Mouse (Mus musculus) T-helper 2 cell (primary cell): ENCODE results near the gene Pno1.
"Not testable (repeated sequence)": the region's sequence is repeated elsewhere in the genome, so short reads cannot be mapped to it uniquely, and the experiment has no call there.

Experiments used
- in situ Hi-C: fragments of 300-600 bp; cut with MboI, MseI; formaldehyde crosslinking; loops from one replicate; pipeline ENCODE4 v1.15.1; 2025; ENCODE audit warnings: high pct_unique_total_duplicates

Gene Pno1

DNA sequence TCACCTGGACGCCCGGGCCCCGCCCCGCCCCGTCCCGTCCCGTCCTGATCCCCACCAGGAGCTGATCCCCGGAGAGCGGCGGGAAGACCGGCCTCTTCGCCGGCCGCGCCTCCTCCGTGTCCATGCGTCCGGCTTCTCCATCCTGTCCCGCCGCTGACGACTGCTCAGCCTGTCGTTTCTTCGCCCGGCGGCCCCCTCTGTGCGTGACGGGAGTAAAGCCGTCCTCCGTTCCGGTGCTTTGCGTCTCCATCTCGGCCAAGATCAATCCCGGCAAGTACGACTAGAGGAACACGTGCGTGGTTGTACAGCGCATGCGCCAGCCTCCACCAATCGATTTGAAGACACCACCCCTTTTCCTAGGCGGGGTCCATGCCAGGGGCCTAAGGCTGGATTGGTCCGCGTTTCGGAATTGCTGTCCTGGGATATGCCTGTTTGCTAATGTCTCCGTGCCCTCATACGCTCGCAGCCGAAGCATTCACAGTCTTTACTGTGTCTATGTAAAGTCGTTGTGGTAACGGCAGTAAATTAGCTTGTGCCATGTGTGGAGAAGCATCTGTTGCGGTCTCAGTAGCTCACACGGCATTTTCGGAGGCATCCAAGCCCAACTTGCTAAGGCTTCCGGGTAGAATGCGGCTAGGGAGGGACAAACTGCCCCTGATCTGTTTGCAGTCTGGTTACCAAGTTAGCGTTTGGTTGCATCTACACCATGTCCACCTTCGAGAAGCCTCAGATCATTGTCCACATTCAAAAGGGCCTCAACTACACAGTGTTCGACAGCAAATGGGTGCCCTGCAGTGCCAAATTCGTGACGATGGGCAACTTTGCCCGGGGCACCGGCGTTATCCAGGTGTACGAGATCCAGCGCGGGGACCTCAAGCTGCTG, at the start of gene Pno1:
Pno1 (minus strand) TSS at position 311 of the 883 bp plus-strand sequence.
- in situ Hi-C loops, result loop anchor here (5.0 kb wide), 1 partner anchor 209 kb away; no protein-coding TSS in a partner anchor

DNA sequence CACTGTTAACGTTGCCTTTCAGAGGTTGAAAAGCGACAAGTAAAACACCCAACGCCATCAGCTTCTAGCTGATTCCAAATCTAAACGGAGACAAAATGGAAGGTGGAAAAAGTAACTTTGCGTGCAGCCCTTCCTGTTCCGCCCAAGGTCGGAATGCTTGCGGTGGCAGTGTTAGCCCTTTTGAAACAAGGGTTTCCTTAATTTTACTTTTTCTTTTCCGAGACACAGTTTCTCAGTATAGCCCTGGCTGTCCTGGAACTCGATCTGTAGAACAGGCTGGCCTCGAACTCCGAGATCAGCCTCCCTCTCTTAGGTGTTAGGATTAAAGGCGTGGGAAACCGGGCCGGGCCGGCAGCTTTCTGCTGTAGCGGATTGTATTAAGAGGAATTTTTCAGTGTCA, 46.5 kb upstream of the Pno1 start:
- in situ Hi-C loops, result loop anchor here (25.0 kb wide), 1 partner anchor 746 kb away; the partner anchor contains the start of gene Sec61g

DNA sequence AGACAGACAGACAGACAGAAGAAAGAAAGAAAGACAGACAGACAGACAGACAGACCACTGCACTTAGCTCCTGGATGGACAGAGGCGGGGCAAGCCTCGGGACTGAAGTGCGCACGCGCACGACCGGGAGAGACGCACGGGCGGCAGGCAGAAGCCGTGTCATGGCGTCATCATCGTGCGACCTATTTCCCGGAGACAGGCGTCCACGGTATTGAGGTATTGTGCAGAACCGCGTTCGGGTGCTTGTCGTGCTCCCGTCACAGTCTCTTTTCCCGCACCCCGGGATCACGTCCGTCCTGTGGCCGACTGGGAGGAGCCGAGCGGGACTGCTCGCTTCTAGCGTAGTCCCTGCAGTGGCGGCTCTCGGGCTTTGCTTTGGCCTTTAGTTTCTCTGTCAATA, 46.1 kb upstream of the Pno1 start, which contains the start of gene C1d:
C1d (plus strand) TSS at position 137 of the 400 bp plus-strand sequence.
- in situ Hi-C loops, result loop anchor here (25.0 kb wide), 1 partner anchor 745 kb away; the partner anchor contains the start of gene Sec61g

DNA sequence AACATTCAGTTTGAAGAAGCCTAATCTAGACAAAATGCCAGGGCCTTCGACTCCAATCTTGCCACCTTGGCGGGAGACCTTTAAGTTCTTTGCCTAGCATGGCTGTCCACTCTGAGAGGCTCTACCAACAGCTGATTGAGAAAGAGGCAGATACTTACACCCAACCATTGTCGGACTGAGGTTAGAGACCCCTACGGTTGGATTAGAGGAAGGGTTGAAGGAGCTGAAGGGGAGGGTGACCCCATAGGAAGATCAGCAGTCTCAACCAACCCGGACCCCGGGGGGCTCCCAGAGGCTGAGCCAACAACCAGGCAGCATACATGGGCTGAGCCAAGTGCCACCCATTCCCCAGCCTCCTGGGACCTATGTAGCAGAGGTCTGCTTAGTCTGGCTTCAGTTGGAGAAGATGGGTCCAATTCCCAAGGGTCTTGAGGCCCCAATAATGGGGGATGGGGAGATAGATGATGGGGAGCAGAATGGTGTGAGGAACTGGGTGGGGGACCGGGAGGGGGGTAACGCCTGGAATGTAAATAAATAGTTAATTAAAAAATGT, 45.5 kb upstream of the Pno1 start:
- in situ Hi-C loops, result loop anchor here (25.0 kb wide), 1 partner anchor 745 kb away; the partner anchor contains the start of gene Sec61g

DNA sequence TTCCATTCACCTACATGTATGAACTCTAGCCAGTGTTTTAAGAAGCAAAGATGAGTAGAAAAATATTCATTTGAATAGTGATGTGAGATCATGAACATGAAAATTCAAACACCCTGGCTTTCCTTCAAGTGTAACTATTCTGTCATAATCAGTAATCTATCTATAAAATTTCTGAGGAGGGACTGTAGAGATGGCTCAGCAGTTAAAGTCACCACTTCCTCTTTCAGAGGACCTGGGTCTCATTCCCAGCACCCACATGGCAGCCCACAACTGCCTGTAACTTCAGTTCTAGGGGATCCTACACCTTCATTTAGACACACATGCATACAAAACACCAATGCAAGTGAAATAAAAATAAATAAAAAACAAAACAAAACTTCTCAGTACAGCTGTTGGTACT, 37.3 kb upstream of the Pno1 start:
- in situ Hi-C loops, result no loop called here

DNA sequence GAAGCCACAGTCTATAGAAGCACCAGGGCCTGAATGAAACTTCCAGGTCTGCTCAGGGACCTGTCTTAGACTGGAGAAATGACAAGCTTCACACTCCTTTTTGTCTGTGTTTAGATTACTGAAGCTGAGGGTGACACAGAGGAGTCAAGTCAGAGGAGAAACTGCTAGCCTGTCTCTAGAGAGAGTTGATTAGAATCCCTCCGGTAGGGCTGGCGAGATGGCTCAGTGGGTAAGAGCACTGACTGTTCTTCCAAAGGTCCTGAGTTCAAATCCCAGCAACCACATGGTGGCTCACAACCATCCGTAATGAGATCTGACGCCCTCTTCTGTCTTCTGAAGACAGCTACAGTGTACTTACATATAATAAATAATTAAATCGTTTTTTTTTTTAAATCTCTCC, 27.2 kb upstream of the Pno1 start:
- in situ Hi-C loops, result not testable (repeated sequence)

DNA sequence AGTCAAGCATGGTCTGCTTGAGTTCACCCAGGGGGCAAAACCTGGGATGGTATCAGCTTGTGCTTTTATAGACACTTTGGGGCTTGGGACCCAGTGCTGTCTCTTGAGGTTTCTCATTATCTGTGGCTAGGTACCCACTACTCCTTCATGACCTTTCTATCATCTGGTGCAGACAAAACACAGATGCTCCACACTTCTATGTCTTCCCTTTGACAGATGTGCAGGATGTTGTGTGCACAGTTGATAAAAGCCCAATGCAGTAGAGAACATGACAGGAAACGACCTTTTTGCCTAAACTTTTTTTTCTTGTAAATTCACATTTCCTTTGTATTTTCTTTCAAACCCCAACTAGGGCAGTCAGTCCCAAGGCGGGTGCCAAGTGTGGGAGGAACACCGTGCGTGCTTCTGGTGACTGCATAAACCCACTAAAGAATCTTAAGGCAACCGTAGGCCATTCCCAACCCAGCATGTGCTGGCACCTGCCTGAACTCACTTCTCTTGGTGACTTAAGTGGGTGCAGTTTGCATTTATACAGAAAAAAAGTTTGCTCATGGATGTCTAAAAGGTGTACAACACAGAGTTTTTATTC, 25.2 kb upstream of the Pno1 start:
- in situ Hi-C loops, result no loop called here

DNA sequence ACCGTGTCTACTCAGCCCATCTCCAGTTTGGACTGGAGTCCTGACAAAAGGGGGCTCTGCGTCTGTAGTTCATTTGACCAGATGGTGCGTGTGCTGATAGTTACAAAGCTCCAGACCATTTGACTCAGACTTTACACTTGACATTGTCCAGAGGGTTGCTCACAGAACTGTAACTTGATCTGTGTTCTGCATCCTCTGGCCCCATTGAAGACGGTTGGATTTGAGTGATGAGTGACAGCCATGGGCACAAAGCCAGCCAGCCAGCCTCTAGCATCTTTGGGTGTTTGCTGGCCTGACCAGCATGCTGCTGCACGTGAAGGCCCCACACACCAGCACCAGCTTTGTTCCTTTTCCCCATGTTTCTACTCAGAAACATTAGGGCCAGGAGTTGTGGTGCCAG, 21.4 kb upstream of the Pno1 start:
- in situ Hi-C loops, result no loop called here

DNA sequence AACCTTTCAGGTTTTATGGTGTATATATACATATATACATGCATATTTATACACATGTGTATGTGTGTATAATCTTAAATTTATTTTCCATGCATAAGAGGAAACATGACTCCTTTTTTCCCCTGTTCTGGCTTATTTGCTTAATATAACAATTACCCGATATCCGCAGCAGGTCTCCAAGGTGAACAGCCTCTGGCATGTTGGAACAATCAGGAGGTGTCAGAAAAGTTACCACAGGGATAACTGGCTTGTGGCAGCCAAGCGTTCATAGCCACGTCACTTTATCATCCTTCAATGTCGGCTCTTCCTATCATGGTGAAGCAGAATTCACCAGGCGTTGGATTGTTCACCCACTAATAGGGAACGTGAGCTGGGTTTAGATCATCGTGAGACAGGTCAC, 9.8 kb upstream of the Pno1 start:
- in situ Hi-C loops, result no loop called here

DNA sequence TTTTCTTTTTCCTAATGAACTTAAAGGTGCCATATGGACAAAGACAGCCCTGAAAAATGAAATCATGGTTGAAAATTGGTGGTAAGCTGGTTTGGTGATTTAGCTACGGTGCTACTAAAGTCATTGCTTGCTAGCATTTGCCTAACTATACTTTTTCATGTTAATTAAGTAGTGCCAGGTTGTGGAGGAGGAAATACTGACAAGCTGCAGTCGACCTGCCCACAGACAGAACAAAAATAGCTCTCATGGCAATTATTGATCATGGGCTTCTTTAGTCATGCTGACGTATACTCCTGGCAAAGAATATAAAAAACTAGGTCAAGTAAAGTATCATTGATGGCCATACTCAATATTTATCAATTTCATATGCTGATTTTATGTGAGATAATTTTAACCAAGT, 4.1 kb upstream of the Pno1 start:
- in situ Hi-C loops, result no loop called here

GRCm38 (mm10) chr11:17212903-17213509, 1.6 kb upstream of the Pno1 start:
- in situ Hi-C loops, result loop anchor here (5.0 kb wide), 1 partner anchor 211 kb away; no protein-coding TSS in a partner anchor

DNA sequence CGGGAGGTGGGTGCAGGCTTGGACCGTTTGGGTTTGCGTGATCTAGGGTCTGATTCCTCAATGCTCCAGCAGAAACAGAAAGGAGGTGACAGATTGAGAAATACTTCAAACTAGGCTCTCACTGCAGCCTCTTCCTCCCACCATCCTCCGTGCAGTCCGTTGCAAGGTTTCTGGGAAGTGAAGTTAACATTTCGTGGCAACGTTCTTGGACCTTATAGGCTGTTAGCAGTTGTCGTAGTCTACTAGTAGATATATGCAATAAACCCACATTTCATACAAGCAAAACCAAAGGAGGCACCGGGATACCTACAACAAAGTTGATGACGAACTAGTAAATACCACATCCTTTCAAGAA, 750 bp upstream of the Pno1 start:
- in situ Hi-C loops, result loop anchor here (5.0 kb wide), 1 partner anchor 210 kb away; no protein-coding TSS in a partner anchor

DNA sequence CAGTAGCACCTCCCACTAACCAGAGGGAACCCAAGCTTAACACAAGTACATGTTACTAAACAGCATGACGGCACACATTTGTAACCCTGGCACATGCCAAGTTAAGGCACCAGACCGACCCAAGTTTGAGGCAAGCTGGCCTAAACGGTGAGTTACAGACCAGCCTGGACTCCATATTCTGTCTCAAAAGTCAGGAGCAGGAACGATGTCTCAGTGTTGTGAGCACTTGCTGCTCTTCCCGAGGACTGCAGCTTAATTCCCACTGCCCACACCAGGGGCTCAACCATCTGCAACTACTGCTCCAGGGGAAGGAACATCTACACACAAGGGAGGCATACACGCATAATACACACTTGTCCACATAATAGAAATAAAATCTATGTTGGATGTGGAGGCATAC, 8.9 kb downstream of the Pno1 start:
- in situ Hi-C loops, result no loop called here

GRCm38 (mm10) chr11:17200936-17201335, 10.4 kb downstream of the Pno1 start:
- in situ Hi-C loops, result no loop called here

DNA sequence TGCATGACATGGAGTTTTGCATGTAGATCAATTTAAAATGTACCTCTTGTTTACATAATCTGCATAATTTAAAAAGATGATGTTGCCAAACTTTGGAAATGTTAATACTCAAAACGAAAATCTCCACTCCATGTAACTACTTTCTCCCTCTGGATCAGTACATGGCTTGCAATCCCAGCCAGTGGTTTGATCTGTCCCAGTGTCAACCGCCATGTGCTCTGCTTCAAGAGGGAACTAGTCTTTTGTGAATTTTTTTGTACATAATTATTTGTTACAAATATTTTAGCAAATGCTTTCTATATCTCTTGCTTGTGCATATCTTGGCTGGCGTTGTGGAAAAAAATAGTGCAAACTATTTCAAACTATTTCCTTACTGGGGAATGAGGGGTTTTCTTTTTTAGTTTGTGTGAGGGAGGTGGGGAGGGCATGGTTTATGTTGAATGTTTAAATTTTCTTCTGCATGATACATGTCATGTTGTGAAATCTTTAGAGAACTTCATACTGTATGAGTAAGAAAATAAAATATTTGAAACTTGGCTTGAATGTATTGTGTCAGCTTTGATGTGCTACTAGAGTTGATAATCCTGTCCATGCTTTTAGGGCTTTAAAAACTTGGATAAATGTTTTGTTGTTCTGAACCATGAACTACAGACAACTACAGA, 11.4 kb downstream of the Pno1 start:
- in situ Hi-C loops, result no loop called here

- in situ Hi-C loops, result no loop called here
These were observed 12.2 kb downstream of the Pno1 start for GRCm38 (mm10) chr11:17199170-17199569.

- in situ Hi-C loops, result no loop called here
These were observed 19.1 kb downstream of the Pno1 start for GRCm38 (mm10) chr11:17192151-17192844.

GRCm38 (mm10) chr11:17188786-17189185, 22.6 kb downstream of the Pno1 start:
- in situ Hi-C loops, result no loop called here

DNA sequence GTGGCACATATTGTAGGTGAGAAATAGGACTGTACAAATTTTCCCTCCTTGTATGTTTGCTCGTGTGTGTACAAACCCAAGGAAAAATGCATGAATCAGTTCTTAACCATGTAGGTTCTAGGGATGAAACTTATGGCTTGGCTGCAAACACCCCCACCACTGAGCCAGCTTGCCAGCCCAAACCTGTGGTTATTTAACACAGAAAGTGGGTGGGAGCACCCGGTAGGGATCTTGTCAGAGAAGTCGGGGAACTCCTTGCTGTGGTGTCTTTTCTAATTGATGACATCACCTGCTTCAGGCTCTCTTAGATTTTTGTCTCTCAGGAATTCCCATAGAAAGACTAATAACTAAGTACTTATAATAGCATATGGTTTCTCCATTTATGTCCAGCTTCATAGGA, 23.7 kb downstream of the Pno1 start:
- in situ Hi-C loops, result no loop called here

DNA sequence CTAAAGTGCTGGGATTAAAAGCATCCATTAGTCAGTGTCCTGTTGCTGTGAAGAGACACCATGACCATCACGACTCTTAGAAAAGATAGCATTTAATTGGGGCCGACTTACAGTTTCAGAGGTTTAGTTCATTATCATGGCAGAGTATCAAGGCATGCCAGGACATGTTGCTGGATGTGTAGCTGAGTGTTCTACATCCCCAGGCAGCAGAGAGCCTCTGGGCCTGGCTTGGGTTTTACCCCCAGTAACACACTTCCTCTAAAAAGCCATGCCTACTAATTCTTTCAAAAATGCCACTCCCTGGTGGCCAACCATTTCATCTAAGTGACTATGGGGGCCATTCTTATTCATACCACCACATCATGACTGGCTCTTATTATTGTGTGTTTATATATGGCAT, 28.2 kb downstream of the Pno1 start:
- in situ Hi-C loops, result no loop called here

- in situ Hi-C loops, result no loop called here
These were observed 29.6 kb downstream of the Pno1 start, which contains the start of gene Wdr92 for GRCm38 (mm10) chr11:17181807-17182206. Gene Wdr92, plus strand, starts transcription at chr11:17182107.
